Mouse (Mus musculus) myocyte (in vitro differentiated cells): Measurements from ENCODE around the gene Pmel. TPM values are rescaled to one million over a fixed set of nuclear protein-coding genes. Genes with fewer than 3 reads are reported as not detected.

Experiments
- H3K27me3 ChIP-seq: one replicate; pipeline ENCODE4 v1.6.1; 2011; ENCODE audit not compliant: control insufficient read depth, insufficient read depth, insufficient read length
- H3K36me3 ChIP-seq: one replicate; pipeline ENCODE4 v1.6.1; 2011; ENCODE audit not compliant: control insufficient read depth, insufficient read depth
- H3K4me2 ChIP-seq: one replicate; pipeline ENCODE4 v1.6.1; 2011; ENCODE audit warnings: low read depth, control low read depth
- H3K4me3 ChIP-seq: one replicate; pipeline ENCODE4 v1.5.1; 2011; ENCODE audit warnings: mild to moderate bottlenecking, control low read depth, moderate library complexity
- H3K79me2 ChIP-seq: one replicate; pipeline ENCODE4 v1.6.1; 2011; ENCODE audit not compliant: control insufficient read depth, insufficient read depth
- H3ac ChIP-seq: one replicate; pipeline ENCODE4 v1.6.1; 2011; ENCODE audit not compliant: control insufficient read depth, insufficient read length
- CEBPB ChIP-seq: IDR thresholded peaks from 2 replicates; pipeline ENCODE4 v1.6.1; 2011; ENCODE audit warnings: mild to moderate bottlenecking, moderate library complexity; ENCODE audit not compliant: poor library complexity, insufficient read depth, severe bottlenecking
- E2F4 ChIP-seq: IDR thresholded peaks from one replicate; pipeline ENCODE4 v1.6.1; 2011; ENCODE audit warnings: mild to moderate bottlenecking, control low read depth, moderate library complexity; ENCODE audit not compliant: insufficient read depth
- MAX ChIP-seq: IDR thresholded peaks from one replicate; pipeline ENCODE4 v1.6.1; 2011; ENCODE audit warnings: low read depth, mild to moderate bottlenecking, control low read depth
- MYOD1 ChIP-seq, 3 experiments: IDR thresholded peaks; one replicate each; pipeline ENCODE4 v1.6.1; 2011; ENCODE audit warnings: control low read depth in 2 of 3, low read depth in 2 of 3, mild to moderate bottlenecking in 2 of 3, moderate library complexity in 1 of 3; ENCODE audit not compliant: insufficient read length in 2 of 3, control insufficient read depth in 1 of 3
- MYOG ChIP-seq, 3 experiments: IDR thresholded peaks; one replicate each; pipeline ENCODE4 v1.6.1; 2011; ENCODE audit warnings: control low read depth in 2 of 3, low read depth in 2 of 3, mild to moderate bottlenecking in 2 of 3; ENCODE audit not compliant: insufficient read length in 2 of 3, control insufficient read depth in 1 of 3, insufficient read depth in 1 of 3
- POLR2A ChIP-seq: IDR thresholded peaks from one replicate; pipeline ENCODE4 v1.6.1; 2011; ENCODE audit warnings: low read depth, mild to moderate bottlenecking, control low read depth, moderate library complexity; ENCODE audit not compliant: insufficient read length
- POLR2AphosphoS2 ChIP-seq: IDR thresholded peaks from one replicate; pipeline ENCODE4 v1.6.1; 2011; ENCODE audit warnings: low read depth, control low read depth; ENCODE audit not compliant: insufficient read length
- REST ChIP-seq: IDR thresholded peaks from one replicate; pipeline ENCODE4 v1.6.1; 2011; ENCODE audit warnings: mild to moderate bottlenecking, control low read depth, moderate library complexity; ENCODE audit not compliant: insufficient read depth, insufficient read length
- SRF ChIP-seq: IDR thresholded peaks from one replicate; pipeline ENCODE4 v1.6.1; 2011; ENCODE audit warnings: low read depth; ENCODE audit not compliant: control insufficient read depth, insufficient read length
- TCF12 ChIP-seq: IDR thresholded peaks from one replicate; pipeline ENCODE4 v1.6.1; 2011; ENCODE audit warnings: mild to moderate bottlenecking, control low read depth; ENCODE audit not compliant: poor library complexity, insufficient read depth, severe bottlenecking
- TCF3 ChIP-seq: IDR thresholded peaks from one replicate; pipeline ENCODE4 v1.6.1; 2011; ENCODE audit warnings: low read depth, control low read depth; ENCODE audit not compliant: insufficient read length
- USF1 ChIP-seq: IDR thresholded peaks from one replicate; pipeline ENCODE4 v1.6.1; 2011; ENCODE audit warnings: low read depth, mild to moderate bottlenecking, control low read depth, moderate library complexity
- polyA plus RNA-seq: library from polyadenylated mRNA; unstranded; fragments of >200 nt; fragmentation: generic; extraction: Trizol; gene quantifications from one replicate; pipeline ENCODE4 v1.2.1, GENCODE M21; 2012; ENCODE audit warnings: missing spikeins

The Pmel gene
- polyA plus RNA-seq, 1 experiment = 0.17 TPM

GRCm38 (mm10) chr10:128695411-128695991, 8.5 kb upstream of the Pmel start:
- Histone ChIP-seq H3K4me2 (peak overlapping the region; percentile 78), H3ac (peak overlapping the region; percentile 65), H3K4me3 (peak overlapping the region; percentile 76), H3K36me3 (no peaks in the 10 kb centered on the region), H3K79me2 (peaks cover 36% of the 10 kb centered on the region), H3K27me3 (no peaks in the 10 kb centered on the region)
- TF ChIP-seq MYOG (IDR thresholded peaks at IDR 0.05; ENCODE audit: control insufficient read depth in 1 of 3, insufficient read depth in 1 of 3, insufficient read length in 2 of 3, low read depth in 2 of 3) (no peak), USF1 (no peak), MAX (no peak), CEBPB (no peak), TCF3 (no peak), E2F4 (no peak), MYOD1 (IDR thresholded peaks at IDR 0.05; ENCODE audit: control insufficient read depth in 1 of 3, insufficient read length in 2 of 3, low read depth in 2 of 3) (no peak), TCF12 (no peak), POLR2A (no peak), REST (no peak), SRF (no peak), POLR2AphosphoS2 (no peak)

DNA sequence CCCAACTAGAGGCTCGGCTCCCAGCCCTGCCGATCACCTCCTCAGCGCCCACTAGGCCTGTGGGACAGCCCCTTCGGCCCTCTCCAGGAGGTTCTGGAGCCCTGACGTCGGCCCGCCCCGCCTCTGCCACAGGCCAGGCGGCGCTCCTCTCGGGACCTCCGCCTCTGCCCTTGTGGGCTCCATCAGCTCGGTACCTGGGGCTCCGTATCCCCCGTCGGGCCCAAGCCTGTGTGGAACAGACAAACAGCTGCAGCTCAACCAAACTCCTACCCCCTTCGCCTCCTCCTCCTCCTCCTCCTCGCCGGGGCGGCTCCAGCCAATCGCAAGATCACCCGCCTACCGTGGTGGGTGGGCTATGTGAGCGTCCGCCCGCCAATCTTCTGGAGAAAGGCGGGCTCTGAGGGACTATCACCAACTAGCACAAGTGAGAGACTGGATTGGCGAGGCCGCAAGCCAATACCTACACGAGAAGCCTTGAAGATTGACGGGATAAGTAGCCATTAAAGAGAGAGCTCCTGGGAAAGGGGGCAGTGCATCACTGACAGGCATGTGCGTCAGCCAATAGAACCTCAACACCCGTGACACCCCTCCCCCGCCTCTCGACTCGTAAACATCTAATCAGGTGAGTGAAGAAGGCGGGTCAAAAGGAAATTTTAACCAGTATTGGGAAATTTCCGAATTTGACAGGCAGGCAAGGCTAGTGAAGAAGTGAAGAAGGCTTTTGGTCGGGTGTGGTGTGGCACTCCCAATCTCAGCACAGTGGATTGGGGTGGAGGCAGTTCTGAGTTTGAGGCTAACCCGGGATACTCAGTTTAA, 7.8 kb upstream of the Pmel start, which contains the start of gene Rab5b:
Gene Rab5b (minus strand): TSS at position 273 of the 816 bp plus-strand sequence.
- H3K36me3 ChIP-seq = peaks cover 3% of the 10 kb centered on the region
- peaks cover 36% of the 10 kb centered on the region for H3K79me2 ChIP-seq
- H3K4me2 ChIP-seq = peak within 1 kb of the TSS; percentile 78
- H3K27me3 ChIP-seq = no peaks in the 10 kb centered on the region
- peak within 1 kb of the TSS; percentile 76 for H3K4me3 ChIP-seq
- H3ac ChIP-seq = peak within 1 kb of the TSS; percentile 65
- no peak for TF ChIP-seq TCF3
- TF ChIP-seq USF1 = peak; percentile 50
- no peak for TF ChIP-seq E2F4
- 0 out of 2 replicates have a peak, but pooled peaks have one; percentile 44 for TF ChIP-seq CEBPB
- no peak for TF ChIP-seq TCF12
- peak in 2 of 3 experiments; percentile 63 to 76 for TF ChIP-seq MYOD1 (IDR thresholded peaks at IDR 0.05; ENCODE audit: control insufficient read depth in 1 of 3, insufficient read length in 2 of 3, low read depth in 2 of 3)
- TF ChIP-seq MAX = no peak
- peak; percentile 6 to 80 (median 60) for TF ChIP-seq MYOG (IDR thresholded peaks at IDR 0.05; ENCODE audit: control insufficient read depth in 1 of 3, insufficient read depth in 1 of 3, insufficient read length in 2 of 3, low read depth in 2 of 3)
- TF ChIP-seq POLR2A = peak; percentile 85
- TF ChIP-seq REST = no peak
- peak; percentile 69 for TF ChIP-seq POLR2AphosphoS2
- peak; percentile 37 for TF ChIP-seq SRF

- H3K27me3 ChIP-seq = no peaks in the 10 kb centered on the region
- no peak overlapping the region for H3ac ChIP-seq
- peak overlapping the region; percentile 76 for H3K4me3 ChIP-seq
- peak overlapping the region; percentile 74 for H3K4me2 ChIP-seq
- peaks cover 13% of the 10 kb centered on the region for H3K36me3 ChIP-seq
- TF ChIP-seq TCF3 = no peak
- TF ChIP-seq MYOG (IDR thresholded peaks at IDR 0.05; ENCODE audit: control insufficient read depth in 1 of 3, insufficient read depth in 1 of 3, insufficient read length in 2 of 3, low read depth in 2 of 3) = no peak
- no peak for TF ChIP-seq CEBPB
- TF ChIP-seq MYOD1 (IDR thresholded peaks at IDR 0.05; ENCODE audit: control insufficient read depth in 1 of 3, insufficient read length in 2 of 3, low read depth in 2 of 3) = no peak
- no peak for TF ChIP-seq MAX
- TF ChIP-seq REST = no peak
- no peak for TF ChIP-seq SRF
- H3K79me2 ChIP-seq = peaks cover 31% of the 10 kb centered on the region
Measured at GRCm38 (mm10) chr10:128697072-128697725, 6.8 kb upstream of the Pmel start.

DNA sequence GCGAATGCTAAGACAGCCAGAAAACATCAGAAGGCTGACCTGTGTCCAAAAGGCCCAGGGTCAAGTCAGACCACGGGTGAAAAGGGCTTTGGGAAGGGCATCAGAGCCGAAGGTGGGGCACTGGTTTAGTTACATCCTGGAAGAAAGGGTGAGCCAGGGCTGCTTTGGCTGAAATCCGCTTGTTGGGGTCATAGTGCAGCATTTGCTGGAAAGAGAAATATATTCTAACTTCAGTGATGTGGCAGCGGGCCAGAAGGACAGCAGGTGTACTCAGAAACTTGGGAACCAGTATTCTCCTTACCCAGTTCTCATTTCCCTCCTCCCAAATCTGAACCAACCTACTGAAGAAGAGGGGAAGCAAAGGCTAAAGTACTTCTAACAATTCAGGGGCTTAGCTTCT, 5.0 kb upstream of the Pmel start:
- TF ChIP-seq SRF (no peak), TCF3 (no peak), TCF12 (no peak), USF1 (no peak), E2F4 (no peak), CEBPB (no peak), POLR2AphosphoS2 (no peak), POLR2A (no peak), REST (no peak), MAX (no peak)
- Histone ChIP-seq H3K4me2 (no peak overlapping the region), H3K27me3 (no peaks in the 10 kb centered on the region), H3ac (no peak overlapping the region), H3K36me3 (peaks cover 21% of the 10 kb centered on the region), H3K79me2 (peaks cover 23% of the 10 kb centered on the region), H3K4me3 (no peak overlapping the region)
